Mouse (Mus musculus) heart, adult 2 months (tissue): Measurements from ENCODE around the gene Rin2. TPM values are rescaled to one million over a fixed set of nuclear protein-coding genes. Genes with fewer than 3 reads are reported as not detected.

Experiments
- DNase-seq, 2 experiments: peaks; one replicate each; pipeline ENCODE4 v3.0.0; 2021
- H3K27ac ChIP-seq: fragments of 200-600 bp; 2 replicates; pipeline ENCODE4 v1.8.1; 2022
- H3K27me3 ChIP-seq: fragments of 200-500 bp; 2 replicates; pipeline ENCODE4 v1.6.1; 2012; ENCODE audit warnings: mild to moderate bottlenecking, low read length, inconsistent platforms, mixed read lengths; ENCODE audit not compliant: control insufficient read depth, insufficient read depth
- H3K36me3 ChIP-seq: fragments of 200-500 bp; 2 replicates; pipeline ENCODE4 v1.6.1; 2012; ENCODE audit warnings: low read length, inconsistent platforms; ENCODE audit not compliant: control insufficient read depth, insufficient read depth
- H3K4me1 ChIP-seq: fragments of 200-500 bp; 2 replicates; pipeline ENCODE4 v1.6.1; 2011; ENCODE audit warnings: low read length; ENCODE audit not compliant: control insufficient read depth, insufficient read depth
- H3K4me3 ChIP-seq: fragments of 200-600 bp; 2 replicates; pipeline ENCODE4 v1.8.1; 2022
- H3K79me2 ChIP-seq: fragments of 200-500 bp; replicated peaks from 2 replicates; pipeline ENCODE4 v1.6.1; 2012; ENCODE audit warnings: mild to moderate bottlenecking, inconsistent platforms, low read length, moderate library complexity, mixed read lengths; ENCODE audit not compliant: control insufficient read depth, insufficient read depth
- H3K9ac ChIP-seq: fragments of 200-500 bp; 2 replicates; pipeline ENCODE4 v1.6.1; 2012; ENCODE audit warnings: low read depth, mild to moderate bottlenecking, control low read depth, inconsistent platforms, low read length, mixed read lengths
- CTCF ChIP-seq: fragments of 200-600 bp; IDR thresholded peaks from 2 replicates; pipeline ENCODE4 v1.8.1; 2022; ENCODE audit warnings: antibody characterized with exemption, mild to moderate bottlenecking, moderate library complexity
- EP300 ChIP-seq: fragments of 200-500 bp; IDR thresholded peaks from 2 replicates; pipeline ENCODE4 v1.6.1; 2011; ENCODE audit warnings: low read depth, low read length, control low read depth; ENCODE audit not compliant: insufficient read depth
- POLR2A ChIP-seq: fragments of 200-500 bp; IDR thresholded peaks from 2 replicates; pipeline ENCODE4 v1.6.1; 2011; ENCODE audit warnings: mild to moderate bottlenecking, low read depth, low read length, control low read depth; ENCODE audit not compliant: insufficient read depth
- WGBS: fragments of 180-500 bp; shearing (Covaris S2); methylation state at CpG from one replicate; pipeline ENCODE4 v1.1.7; 2018; 5-methylcytosine and 5-hydroxymethylcytosine counted together
- intact Hi-C: fragments of 180-260 bp; cut with DNase I; formaldehyde crosslinking; loops from one replicate; pipeline ENCODE4 v1.15.1; 2025
- polyA plus RNA-seq: library from polyadenylated mRNA; depleted of rRNA; stranded (reverse); fragments of >200 nt; gene quantifications from 2 replicates; pipeline ENCODE4 v1.2.3, GENCODE M21; 2012
- total RNA-seq, 2 experiments: library from RNA; stranded (reverse); gene quantifications; 2 replicates each; pipeline ENCODE4 v1.2.3; 2021

Rin2 gene
- total and polyA plus RNA-seq, 3 experiments: 9.0 to 20.2 (median 18.8) TPM

GRCm38 (mm10) chr2:145655373-145655960 lies 19.5 kb upstream of the Rin2 start:
- Histone ChIP-seq H3K9ac (no peak overlapping the region), H3K79me2 (no peaks in the 10 kb centered on the region), H3K36me3 (no peaks in the 10 kb centered on the region), H3K4me3 (no peak overlapping the region), H3K27me3 (no peaks in the 10 kb centered on the region), H3K4me1 (no peaks in the 10 kb centered on the region), H3K27ac (no peak overlapping the region)
- intact Hi-C loops: no loop called here
- WGBS: 38% methylated on average over 12 of the region's 12 CpGs
- TF ChIP-seq EP300 (no peak), CTCF (no peak), POLR2A (no peak)
- no peak for DNase-seq

- Histone ChIP-seq H3K9ac (no peak overlapping the region), H3K4me3 (no peak overlapping the region), H3K27me3 (no peaks in the 10 kb centered on the region), H3K4me1 (no peaks in the 10 kb centered on the region), H3K79me2 (no peaks in the 10 kb centered on the region), H3K27ac (no peak overlapping the region), H3K36me3 (no peaks in the 10 kb centered on the region)
- 82% methylated on average over 3 of the region's 3 CpGs for WGBS
- TF ChIP-seq CTCF (no peak), POLR2A (no peak), EP300 (no peak)
- intact Hi-C loops: no loop called here
- no peak for DNase-seq
These were observed 18.9 kb upstream of the Rin2 start for GRCm38 (mm10) chr2:145656121-145656520.

- intact Hi-C loops: no loop called here
These were observed 18.3 kb upstream of the Rin2 start for GRCm38 (mm10) chr2:145656716-145657115.

GRCm38 (mm10) chr2:145661242-145661641 lies 13.8 kb upstream of the Rin2 start:
- H3K27ac ChIP-seq: no peak overlapping the region
- no peak for DNase-seq
- no peaks in the 10 kb centered on the region for H3K27me3 ChIP-seq
- no peaks in the 10 kb centered on the region for H3K79me2 ChIP-seq
- H3K9ac ChIP-seq: no peak overlapping the region
- H3K4me3 ChIP-seq: no peak overlapping the region
- H3K4me1 ChIP-seq: no peaks in the 10 kb centered on the region
- WGBS: 75% methylated on average over 7 of the region's 7 CpGs
- TF ChIP-seq EP300 (no peak), POLR2A (no peak), CTCF (no peak)
- no peaks in the 10 kb centered on the region for H3K36me3 ChIP-seq
- intact Hi-C loops: no loop called here

More at GRCm38 (mm10) chr2:145656716-145657115, 18.3 kb upstream of the Rin2 start:
- Histone ChIP-seq H3K27ac (no peak overlapping the region), H3K27me3 (no peaks in the 10 kb centered on the region), H3K4me1 (no peaks in the 10 kb centered on the region), H3K36me3 (no peaks in the 10 kb centered on the region), H3K9ac (no peak overlapping the region), H3K4me3 (no peak overlapping the region), H3K79me2 (no peaks in the 10 kb centered on the region)
- TF ChIP-seq EP300 (no peak), CTCF (no peak), POLR2A (no peak)
- no peak for DNase-seq
- 31% methylated on average over 1 of the region's 1 CpGs for WGBS

- no peak for DNase-seq
- no peak overlapping the region for H3K4me3 ChIP-seq
- no peaks in the 10 kb centered on the region for H3K4me1 ChIP-seq
- H3K79me2 ChIP-seq: no peaks in the 10 kb centered on the region
- intact Hi-C loops: no loop called here
- no peaks in the 10 kb centered on the region for H3K27me3 ChIP-seq
- TF ChIP-seq CTCF: no peak
- TF ChIP-seq EP300: no peak
- no peak for TF ChIP-seq POLR2A
- no peaks in the 10 kb centered on the region for H3K36me3 ChIP-seq
- no peak overlapping the region for H3K27ac ChIP-seq
- H3K9ac ChIP-seq: no peak overlapping the region
- WGBS: 94% methylated on average over 7 of the region's 7 CpGs
These were observed 11.1 kb upstream of the Rin2 start for GRCm38 (mm10) chr2:145663899-145664298.

GRCm38 (mm10) chr2:145664311-145664710 lies 10.7 kb upstream of the Rin2 start:
- Histone ChIP-seq H3K4me1 (no peaks in the 10 kb centered on the region), H3K4me3 (no peak overlapping the region), H3K27me3 (no peaks in the 10 kb centered on the region), H3K79me2 (no peaks in the 10 kb centered on the region), H3K27ac (no peak overlapping the region), H3K9ac (no peak overlapping the region), H3K36me3 (no peaks in the 10 kb centered on the region)
- WGBS: 85% methylated on average over 2 of the region's 2 CpGs
- no peak for DNase-seq
- intact Hi-C loops: no loop called here
- TF ChIP-seq CTCF (no peak), EP300 (no peak), POLR2A (no peak)

GRCm38 (mm10) chr2:145668135-145668534 lies 6.9 kb upstream of the Rin2 start:
- H3K4me1 ChIP-seq: no peaks in the 10 kb centered on the region
- no peaks in the 10 kb centered on the region for H3K79me2 ChIP-seq
- DNase-seq: no peak
- no peak overlapping the region for H3K4me3 ChIP-seq
- H3K36me3 ChIP-seq: no peaks in the 10 kb centered on the region
- TF ChIP-seq EP300 (no peak), POLR2A (no peak), CTCF (no peak)
- no peak overlapping the region for H3K9ac ChIP-seq
- WGBS: 39% methylated on average over 4 of the region's 4 CpGs
- intact Hi-C loops: no loop called here
- H3K27me3 ChIP-seq: no peaks in the 10 kb centered on the region
- H3K27ac ChIP-seq: no peak overlapping the region
